Mouse (Mus musculus): ENCODE results near the gene Kcnt1.
A peak's percentile ranks its signal among the peaks of the same experiment; 100 is the strongest.
"Not testable (repeated sequence)": the region's sequence is repeated elsewhere in the genome, so short reads cannot be mapped to it uniquely, and the experiment has no call there.

Kcnt1 gene

DNA sequence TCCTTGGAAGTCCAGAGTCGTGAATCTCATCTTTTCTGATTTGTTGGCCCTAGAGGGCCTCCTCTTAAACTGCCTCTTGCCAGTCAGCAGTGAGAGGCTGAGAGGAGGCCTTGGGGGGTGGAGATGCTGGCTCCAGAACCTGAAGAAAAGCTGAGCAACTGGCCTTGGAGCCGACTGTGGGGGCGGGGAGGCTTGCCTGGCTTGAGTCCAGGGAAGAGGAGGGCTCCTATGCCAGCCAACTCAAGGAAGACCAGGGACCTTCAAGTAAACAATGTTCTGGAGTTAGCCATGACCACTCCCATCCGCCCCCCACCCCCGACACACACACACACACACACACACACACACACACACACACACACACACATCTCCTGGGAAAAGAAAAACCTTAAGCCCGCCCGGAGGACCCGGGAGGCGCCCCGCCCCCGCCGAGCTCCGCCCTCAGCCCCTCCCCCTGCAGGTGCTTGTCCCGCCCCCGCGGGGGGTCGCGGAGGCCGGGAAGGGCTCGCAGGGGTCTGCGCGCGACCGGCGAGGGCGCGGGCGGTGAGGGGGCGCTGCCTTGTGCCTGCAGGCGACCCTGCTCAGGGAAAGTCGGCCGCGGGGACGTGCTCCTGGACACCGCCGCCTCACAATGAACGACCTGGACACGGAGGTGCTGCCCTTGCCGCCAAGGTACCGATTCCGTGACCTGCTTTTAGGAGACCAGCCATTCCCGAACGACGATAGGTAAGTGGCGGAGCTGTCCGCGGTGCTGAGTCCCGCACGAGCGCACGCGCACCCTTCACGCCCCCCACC is at the start of gene Kcnt1:
TSS of gene Kcnt1 (plus strand) at position 398 of the 795 bp plus-strand sequence.
- DNase-seq (ENCODE audit: low read depth, low spot score), result no peak

DNA sequence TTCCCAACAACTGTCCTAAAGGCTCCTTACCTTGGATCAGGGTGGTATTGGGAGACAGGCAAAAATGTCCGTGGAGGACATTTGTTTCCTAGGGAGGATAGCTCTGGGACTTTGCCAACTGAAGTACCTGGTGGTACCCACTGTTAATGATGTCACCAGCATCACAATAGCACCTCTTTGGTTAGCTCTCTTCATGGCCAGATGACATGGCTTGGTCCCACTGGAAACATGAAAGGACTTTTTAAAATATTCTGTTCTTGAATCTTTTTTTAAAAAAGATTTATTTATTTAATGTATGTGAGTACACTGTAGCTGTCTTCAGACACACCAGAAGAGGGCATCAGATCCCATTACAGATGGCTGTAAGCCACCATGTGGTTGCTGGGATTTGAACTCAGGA is 47.8 kb upstream of the Kcnt1 start, which contains the start of gene Glt6d1:
TSS of gene Glt6d1 (minus strand) at position 101 of the 400 bp plus-strand sequence.
- DNase-seq (ENCODE audit: low read depth, low spot score), result not testable (repeated sequence)

DNA sequence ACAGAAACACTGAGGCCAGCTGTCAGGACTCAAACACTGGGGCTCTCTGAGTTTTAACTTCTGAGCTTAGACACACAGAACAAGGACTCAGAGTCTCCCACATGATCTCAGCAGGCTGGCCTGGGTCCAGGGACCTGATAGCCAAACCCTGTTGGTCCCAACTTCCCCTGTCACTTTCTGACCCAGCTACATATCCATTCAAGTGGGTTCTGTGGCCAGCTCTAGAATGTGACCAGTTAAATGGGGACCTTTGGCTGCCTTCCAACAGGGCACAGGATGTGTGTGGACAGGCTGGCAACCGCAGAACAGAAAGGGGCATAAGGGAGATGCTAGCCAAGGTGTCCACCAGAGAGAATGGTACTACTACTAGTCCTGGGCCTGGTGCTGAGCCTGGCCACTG is 40.7 kb upstream of the Kcnt1 start, which contains the start of gene Lcn9:
TSS of gene Lcn9 (plus strand) at position 348 of the 400 bp plus-strand sequence.
- DNase-seq (ENCODE audit: low read depth, low spot score), result no peak

DNA sequence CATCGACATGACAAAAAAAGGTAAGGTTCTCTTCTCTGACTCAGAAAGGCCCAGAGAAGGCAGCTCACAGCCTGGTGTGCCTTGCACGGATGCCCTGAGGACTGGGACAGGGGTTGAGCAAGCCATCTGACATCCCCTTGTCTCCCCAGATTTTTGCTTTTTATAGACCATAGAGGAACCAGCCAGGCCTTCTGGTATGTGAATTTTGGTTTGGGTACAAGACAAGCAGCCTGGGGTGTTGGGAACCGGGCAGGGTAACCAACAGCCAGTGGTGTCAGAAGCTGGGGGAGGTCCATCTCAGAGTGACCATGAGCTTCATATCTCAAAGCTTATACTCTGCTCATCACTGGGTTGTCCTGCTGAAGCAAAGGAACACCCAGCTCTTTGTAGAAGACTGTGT is 38.8 kb upstream of the Kcnt1 start:
- no peak for DNase-seq (ENCODE audit: low read depth, low spot score)

DNA sequence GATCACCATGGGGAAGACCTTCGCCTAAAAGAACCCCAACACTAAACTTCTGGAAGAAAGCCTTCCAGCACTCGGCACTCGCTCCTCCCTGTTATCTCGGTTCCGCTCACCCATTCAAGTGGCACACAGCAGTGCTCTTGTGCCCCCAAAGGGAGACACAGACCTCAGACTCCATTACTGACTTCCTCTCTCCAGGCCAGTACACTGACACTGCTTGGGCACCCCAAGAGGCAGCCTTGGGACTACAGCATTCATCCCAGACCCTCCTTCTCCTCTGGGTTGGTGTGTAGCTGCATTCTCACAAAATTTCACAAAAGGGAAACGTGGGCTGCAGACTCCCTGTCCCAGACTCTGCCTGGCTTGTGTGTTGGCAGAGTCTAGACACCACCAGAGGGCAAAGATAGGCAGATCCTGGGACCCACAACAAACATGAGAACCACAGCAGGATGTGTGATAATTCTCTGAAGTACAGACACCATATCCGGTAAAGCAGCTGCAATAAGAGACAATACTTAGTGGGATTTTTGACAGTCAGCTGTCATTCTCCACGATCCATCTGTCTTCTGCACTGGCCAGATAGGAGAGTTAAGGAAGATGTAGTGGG is 35.1 kb upstream of the Kcnt1 start:
- no peak for DNase-seq (ENCODE audit: low read depth, low spot score)

DNA sequence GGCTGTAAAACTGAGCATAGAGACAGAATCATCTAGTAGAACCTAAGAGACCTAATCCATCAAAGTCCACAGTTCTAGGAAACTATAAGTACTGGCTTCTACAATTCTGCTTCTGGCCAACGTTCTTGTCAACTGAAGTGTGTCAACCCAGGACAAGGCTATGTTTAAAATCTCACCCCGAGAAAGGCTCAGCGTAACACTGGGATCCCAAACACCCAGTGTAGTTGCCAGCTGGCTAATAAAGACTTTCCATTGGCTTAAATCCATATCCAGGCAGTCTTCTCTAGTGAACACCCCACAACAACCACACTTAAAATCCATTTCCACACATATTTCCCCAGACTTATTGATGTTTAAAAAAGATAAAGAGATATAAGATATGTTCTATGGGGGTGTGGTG is 32.7 kb upstream of the Kcnt1 start:
- no peak for DNase-seq (ENCODE audit: low read depth, low spot score)

DNA sequence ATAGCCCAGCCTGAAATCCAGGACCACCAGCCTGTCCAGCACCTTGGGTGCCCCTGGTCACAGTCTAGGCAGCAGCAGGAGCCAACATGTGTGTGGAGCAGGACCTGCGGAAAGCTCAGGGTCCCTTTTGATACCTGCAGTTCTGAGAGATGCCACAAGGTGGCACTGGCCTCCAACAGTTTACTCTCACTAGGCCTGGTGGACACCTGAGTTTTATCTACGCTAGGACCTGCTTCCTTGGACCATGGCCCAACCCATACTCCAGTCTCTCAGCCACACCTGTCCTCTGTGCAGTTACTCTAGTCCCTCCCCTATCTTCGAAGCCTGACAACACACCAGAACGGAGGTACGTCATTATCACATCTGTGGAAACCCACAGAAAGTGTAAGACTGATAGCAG is 27.2 kb upstream of the Kcnt1 start:
- DNase-seq (ENCODE audit: low read depth, low spot score), result peak; percentile 71

DNA sequence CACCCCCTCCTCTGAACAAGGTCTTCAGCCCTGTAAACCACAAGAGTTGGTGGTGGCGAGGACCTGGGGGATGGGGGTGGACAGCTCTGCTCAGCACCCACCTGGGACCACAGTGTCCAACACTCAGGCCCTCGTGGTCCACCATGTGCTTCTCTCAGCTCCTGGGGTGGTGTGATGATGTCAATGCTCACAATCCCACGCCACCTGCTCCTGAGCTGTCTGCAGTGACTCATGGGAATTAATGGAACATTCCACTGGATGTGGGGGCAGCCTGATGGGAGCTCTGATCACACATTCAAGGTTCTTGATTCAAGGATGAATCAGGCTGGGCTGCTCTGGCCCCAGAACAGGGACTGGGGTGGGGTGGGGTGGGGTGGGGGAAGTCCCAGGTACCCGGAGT is 21.4 kb upstream of the Kcnt1 start:
- no peak for DNase-seq (ENCODE audit: low read depth, low spot score)

DNA sequence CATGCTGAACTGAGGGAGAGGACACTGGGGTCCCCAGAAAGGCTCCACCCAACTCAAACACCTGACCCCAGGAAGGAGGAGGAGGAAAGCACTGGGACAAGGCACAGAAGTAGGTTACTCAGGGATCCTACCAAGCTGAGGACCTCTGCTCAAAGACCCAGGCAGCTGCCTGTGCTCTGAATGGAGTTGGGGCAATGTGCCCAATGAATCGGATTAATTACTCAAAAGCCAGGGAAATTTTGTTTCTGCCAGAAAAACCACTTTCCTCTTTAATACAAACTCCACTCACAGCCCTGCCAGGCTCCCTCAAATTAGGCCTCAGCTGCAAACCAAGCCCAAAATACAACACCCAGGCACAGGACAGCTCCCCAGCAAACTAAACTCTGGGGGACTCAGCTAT is 20.8 kb upstream of the Kcnt1 start:
- DNase-seq (ENCODE audit: low read depth, low spot score), result no peak

DNA sequence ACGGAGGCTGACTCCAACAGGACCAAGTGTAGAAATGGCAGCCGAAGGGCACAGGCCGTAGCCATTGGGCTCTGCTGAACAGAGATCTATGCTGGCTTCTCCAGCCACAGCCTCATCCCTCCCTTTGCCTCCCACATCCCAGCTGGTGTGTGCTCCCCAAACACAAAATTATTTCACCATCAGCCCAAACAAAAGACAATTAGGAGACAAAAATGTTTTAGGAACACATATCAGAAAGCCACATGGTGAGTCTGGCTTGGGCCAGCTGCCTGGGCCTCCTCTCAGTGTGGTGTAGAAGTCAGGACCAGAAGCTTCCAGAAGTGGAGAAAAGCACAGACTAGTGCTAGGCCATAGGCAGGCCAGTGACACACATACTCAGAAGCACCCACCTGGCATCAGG is 19.4 kb upstream of the Kcnt1 start:
- no peak for DNase-seq (ENCODE audit: low read depth, low spot score)

DNA sequence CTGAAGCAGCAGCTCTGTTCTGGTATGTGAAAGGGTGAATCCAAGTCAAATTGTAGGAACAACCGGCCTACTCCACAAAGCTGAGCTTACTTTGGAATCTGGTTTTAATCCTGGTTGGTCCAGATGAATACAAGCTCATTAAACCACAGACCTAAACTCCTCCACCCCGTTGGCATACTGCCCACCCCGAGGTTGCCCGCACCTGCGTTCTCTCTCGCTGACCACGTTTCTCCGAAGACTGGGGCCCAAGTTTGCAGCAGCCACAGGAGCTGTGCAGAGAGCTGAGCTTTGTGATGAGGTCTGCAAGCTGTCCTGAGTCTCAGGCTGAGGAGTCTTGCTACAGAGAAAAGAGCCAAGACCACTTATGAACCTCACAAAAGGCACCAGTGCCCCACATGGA is 17.0 kb upstream of the Kcnt1 start:
- DNase-seq (ENCODE audit: low read depth, low spot score), result no peak

DNA sequence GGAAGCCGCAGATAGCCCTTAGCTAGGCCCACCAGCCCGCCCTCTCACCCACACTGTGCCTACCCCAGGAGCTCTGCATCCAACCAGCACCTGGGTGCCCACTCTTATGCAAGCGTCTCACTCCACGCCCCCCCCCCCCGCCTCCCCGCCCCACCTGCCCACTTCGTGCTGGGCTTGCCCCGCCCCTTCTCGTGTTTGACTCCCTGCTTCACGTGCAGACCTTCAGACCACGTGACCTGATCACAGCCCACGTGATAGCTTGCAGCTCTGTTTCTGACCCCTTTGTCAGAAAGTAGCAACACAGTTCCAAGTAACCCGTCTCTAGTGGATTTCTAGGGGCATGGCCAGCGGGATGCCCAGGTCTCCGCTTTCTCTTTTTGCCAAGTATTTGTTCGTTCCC is 16.3 kb upstream of the Kcnt1 start, which contains the start of gene Sohlh1:
TSS of gene Sohlh1 (minus strand) at position 23 of the 400 bp plus-strand sequence.
- DNase-seq (ENCODE audit: low read depth, low spot score), result no peak

DNA sequence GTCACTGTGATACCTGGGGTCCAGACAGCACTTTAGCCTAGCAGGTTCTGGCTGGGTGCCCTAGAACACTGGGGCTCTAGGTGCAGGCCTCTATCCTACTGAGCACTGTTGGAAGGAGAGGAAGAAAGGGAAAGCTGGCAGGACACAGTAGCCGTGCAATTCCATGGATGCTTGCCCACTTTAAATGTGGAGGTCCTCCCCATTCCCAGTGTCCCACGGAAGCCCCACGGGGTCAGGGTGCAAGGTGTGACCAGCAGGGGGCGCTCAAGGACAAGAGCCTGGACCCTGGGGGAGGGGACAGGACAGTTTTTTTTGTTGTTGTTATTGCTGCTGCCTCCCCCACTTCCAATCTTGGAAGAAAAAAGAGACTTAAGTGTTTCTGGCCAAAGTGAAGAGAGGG is 13.2 kb upstream of the Kcnt1 start:
- DNase-seq (ENCODE audit: low read depth, low spot score), result peak; percentile 43

DNA sequence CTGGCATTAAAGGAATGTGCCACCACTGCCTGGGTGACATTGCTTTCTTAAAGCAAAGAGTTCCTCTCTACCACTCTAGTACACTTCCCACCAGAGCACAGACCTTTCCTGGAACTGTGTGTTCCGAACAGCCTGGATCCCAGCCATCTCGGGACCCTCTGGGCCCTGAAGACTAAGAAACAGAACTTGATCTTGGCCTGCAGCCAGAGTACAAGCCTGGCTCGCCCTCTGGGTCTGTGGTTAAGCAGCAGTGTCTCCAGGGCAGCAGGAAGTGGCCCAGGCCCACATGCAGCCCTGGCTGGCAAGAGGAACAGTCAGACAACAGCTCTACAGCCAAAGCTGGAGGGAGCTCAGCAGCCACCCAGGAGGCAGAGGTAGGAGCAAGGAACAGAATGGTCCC is 10.9 kb upstream of the Kcnt1 start:
- DNase-seq (ENCODE audit: low read depth, low spot score), result no peak

DNA sequence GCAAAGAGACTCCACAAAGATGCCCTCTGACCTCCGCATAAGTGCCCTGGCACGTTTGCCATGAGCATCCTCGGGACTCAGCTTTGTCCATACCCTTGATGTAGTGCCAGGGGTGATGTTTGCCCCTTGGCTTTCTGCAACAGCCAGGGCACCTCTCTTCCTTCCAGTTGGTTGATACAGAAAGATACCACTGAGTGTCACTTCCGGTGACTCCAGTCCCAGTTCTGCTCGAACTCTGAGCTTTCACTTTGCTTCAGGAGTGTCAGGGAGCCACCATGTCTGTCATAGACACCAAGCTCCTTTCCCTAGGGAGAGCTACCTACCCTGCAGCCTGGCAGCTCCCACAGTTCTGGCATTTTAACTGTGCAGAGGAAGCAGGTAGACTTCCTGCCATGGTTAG is 9.5 kb upstream of the Kcnt1 start:
- DNase-seq (ENCODE audit: low read depth, low spot score), result no peak

DNA sequence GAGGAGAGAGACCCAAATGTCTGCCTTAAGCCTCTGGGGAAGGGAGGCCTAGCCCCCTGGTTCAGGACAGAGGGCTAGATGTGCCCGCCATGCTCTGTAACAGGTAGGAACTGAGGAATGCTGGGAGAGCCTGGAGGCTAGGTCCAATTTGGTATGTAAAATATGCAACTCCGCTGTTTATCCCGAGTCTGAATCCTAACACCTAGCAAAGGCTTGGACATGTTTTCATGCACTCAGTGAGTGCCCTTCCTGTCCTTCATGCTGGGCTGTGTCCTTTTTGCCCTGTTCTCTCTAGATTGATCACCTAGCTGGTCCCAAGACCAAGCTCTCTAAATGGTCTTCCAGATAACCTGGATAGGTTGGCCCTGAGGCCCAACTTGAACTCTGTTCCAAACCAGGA is 3.6 kb upstream of the Kcnt1 start:
- DNase-seq (ENCODE audit: low read depth, low spot score), result no peak

DNA sequence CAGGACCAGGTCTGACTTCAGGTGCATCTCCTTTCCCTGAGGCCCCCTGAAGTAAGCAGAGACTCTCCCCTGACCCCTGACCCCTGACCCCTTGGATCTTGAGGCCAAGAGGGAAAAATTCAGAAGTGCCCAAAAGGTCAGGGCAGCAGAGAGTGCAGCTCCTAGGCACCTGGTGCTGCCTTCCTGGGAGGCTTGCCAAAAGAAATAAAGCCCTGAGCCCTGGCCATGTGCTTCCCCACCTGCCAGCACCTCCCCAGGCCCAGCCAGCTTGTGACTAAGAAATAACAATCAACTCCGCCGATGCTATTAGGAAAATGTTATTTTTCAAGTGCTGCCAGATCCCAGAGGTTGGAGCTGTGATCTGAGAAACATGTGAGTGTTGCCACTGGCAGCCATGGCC is 1.5 kb upstream of the Kcnt1 start:
- DNase-seq (ENCODE audit: low read depth, low spot score), result no peak

DNA sequence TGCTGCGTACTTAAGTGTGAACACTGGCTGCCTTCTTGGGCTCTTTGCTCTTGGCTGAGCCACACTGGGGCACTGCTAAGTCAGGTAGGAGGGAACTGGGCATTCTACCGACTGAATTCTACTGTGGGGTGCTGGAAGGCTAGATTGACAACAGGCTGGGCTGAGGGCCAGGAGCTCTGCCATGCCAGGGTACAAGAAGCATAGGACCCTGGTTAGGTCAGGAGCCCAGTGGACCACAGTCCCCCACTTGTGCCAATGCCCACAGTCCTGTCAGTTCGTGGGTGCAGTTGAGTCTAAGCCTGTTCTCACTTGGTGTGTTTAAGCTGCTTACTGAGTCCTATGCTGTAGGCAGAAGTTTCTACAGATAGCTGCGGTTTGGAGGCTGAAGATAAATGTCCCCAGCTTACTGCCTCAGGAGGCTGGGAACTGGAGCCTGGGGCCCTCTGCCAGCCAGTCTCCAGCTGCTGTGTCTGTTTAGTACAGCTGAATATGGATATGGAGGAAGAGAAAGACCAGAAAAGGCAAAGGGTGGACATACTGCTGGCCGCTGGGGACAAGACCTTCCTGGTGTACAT is 751 bp upstream of the Kcnt1 start:
- DNase-seq (ENCODE audit: low read depth, low spot score), result no peak

DNA sequence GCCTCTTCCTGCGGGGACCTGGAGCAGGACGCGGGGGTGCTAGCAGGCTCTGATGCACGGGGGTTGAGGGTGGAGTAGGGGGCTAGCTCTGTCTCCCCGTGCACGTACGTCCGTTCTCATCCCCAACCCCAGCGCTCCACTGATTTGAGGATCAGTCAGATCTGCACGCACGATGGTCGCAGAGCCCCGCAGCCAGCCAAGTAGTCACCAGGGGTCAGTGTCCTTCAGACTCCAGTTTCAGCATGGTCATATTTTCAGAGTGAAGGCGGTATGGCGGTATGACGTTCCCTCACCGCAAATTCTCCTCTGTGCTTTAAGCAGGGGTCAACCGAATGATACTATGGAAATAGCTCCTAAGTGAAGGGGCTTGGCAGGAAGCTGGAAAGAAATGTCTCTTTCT is 696 bp downstream of the Kcnt1 start:
- DNase-seq (ENCODE audit: low read depth, low spot score), result no peak

DNA sequence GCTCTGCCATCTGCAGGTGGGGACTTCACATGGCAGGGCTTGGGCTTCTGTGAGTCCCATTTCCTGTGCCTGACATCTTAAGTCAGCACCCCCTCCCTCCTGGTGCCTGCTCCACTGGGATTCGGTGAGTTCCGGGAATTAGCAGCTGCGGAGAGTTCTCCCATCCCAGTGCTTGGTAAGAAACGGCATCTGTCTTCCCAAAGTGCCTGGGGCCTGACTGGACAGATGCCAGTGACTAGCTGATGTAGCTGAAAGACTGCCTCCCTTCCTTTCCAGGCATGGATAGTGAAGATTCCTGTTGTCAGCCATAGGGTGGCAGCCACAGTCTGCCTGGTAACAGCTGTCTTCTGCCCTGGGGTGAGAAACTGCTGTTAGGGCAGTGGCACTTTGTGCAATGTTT is 1.9 kb downstream of the Kcnt1 start:
- no peak for DNase-seq (ENCODE audit: low read depth, low spot score)

DNA sequence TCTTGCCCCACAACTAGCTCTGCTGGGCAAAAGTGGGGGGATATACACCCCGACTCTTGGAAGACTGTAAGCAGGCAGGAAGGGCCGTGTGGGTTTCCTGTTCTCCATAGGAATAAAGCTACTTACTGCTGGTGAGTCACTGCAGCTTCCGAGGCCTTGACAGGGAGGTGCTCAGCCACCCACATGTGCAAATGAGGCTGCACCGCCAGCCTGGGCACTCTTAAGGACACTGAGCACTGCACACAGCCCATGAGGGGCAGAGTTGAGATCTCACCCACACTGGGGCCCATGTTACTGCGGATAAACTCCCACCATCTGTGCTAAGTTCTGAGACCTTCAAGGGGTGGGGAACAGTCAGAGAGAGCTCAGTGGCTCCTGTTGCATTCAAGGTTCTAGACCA is 3.1 kb downstream of the Kcnt1 start:
- DNase-seq (ENCODE audit: low read depth, low spot score), result no peak

DNA sequence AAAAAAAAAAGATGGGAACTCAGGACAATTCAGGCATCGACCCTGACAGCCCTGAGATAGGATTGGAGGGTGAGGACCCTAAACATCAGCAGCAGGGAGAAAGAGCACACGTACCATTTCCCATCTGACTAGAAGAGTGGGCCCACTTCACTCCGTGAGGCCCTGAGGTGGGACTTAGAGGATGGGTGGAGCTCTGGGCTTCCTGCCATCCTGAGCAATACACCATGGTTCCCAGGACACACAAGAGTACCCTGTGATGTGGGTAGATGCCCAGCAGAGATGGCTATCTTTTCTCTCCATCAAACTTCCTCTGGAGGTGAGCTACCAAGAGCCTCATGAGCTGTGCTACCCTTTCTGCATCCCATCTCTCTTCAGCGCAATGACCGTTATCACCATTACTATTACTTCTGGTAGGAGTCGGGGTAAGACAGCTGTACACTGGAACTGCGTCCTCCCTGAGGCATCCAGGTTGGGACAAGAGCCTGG is 13.8 kb downstream of the Kcnt1 start:
- no peak for DNase-seq (ENCODE audit: low read depth, low spot score)

All from A20 (cell line).